Mouse (Mus musculus) skeletal muscle tissue, adult 2 months (tissue): ENCODE results near the gene Adipor1.
A peak's percentile ranks its signal among the peaks of the same experiment; 100 is the strongest.

ENCODE experiments used
- DNase-seq: peaks from one replicate; pipeline ENCODE4 v3.0.0-alpha.2; 2012; ENCODE audit warnings: low read depth, low spot score

The Adipor1 gene

GRCm38 (mm10) chr1:134415168-134415831 lies at the start of gene Adipor1:
Gene Adipor1 (plus strand): TSS chr1:134415378.
- DNase-seq: peak; percentile 96

GRCm38 (mm10) chr1:134365491-134365890 lies 49.7 kb upstream of the Adipor1 start:
- DNase-seq: no peak

GRCm38 (mm10) chr1:134368777-134369337 lies 46.3 kb upstream of the Adipor1 start:
- no peak for DNase-seq

GRCm38 (mm10) chr1:134374124-134374523 lies 41.1 kb upstream of the Adipor1 start:
- DNase-seq: no peak

- no peak for DNase-seq
Measured at GRCm38 (mm10) chr1:134381051-134381450, 34.1 kb upstream of the Adipor1 start.

- DNase-seq: no peak
Measured at GRCm38 (mm10) chr1:134381795-134382625, 33.2 kb upstream of the Adipor1 start.

- no peak for DNase-seq
Measured at GRCm38 (mm10) chr1:134384581-134384980, 30.6 kb upstream of the Adipor1 start.

- no peak for DNase-seq
Measured at GRCm38 (mm10) chr1:134385176-134385575, 30.0 kb upstream of the Adipor1 start.

GRCm38 (mm10) chr1:134385666-134386065 lies 29.5 kb upstream of the Adipor1 start, which contains the start of gene 4933406M09Rik:
Gene 4933406M09Rik (plus strand): TSS chr1:134385940.
- no peak for DNase-seq

GRCm38 (mm10) chr1:134393827-134394226 lies 21.4 kb upstream of the Adipor1 start:
- no peak for DNase-seq

- DNase-seq: no peak
Measured at GRCm38 (mm10) chr1:134398210-134398609, 17.0 kb upstream of the Adipor1 start.

GRCm38 (mm10) chr1:134399735-134400134 lies 15.4 kb upstream of the Adipor1 start:
- no peak for DNase-seq

- peak; percentile 51 for DNase-seq
Measured at GRCm38 (mm10) chr1:134405509-134406413, 9.4 kb upstream of the Adipor1 start, which contains the start of gene Cyb5r1. Gene Cyb5r1 (plus strand): TSS chr1:134405559.

- DNase-seq: no peak
Measured at GRCm38 (mm10) chr1:134406414-134406771, 8.8 kb upstream of the Adipor1 start.

- no peak for DNase-seq
Measured at GRCm38 (mm10) chr1:134408080-134408479, 7.1 kb upstream of the Adipor1 start.

GRCm38 (mm10) chr1:134411706-134412629 lies 3.2 kb upstream of the Adipor1 start:
- DNase-seq: peak; percentile 75

- no peak for DNase-seq
Measured at GRCm38 (mm10) chr1:134414038-134414437, 1.1 kb upstream of the Adipor1 start.

GRCm38 (mm10) chr1:134414501-134415167 lies 544 bp upstream of the Adipor1 start:
- no peak for DNase-seq

GRCm38 (mm10) chr1:134418414-134418975 lies 3.3 kb downstream of the Adipor1 start:
- DNase-seq: no peak
